Mouse (Mus musculus): ENCODE measurements at regions not wholly inside any gene's neighbourhood (a gene's known extent, or its start where the extent isn't known, plus 50 kb on each side); places are given as distances from the start of the nearest gene placed in this dataset.

- DNase-seq, result peak; percentile 3
Observed at GRCm38 (mm10) chr1:110336303-110336702, 354.1 kb downstream of the Cdh7 start.
